Mouse (Mus musculus) MEL (cell line): ENCODE measurements around the gene Zfp652. TPM values are rescaled to one million over a fixed set of nuclear protein-coding genes. Genes with fewer than 3 reads are reported as not detected.

Experiments
- DNase-seq: peaks from one replicate; pipeline ENCODE4 v3.0.0; 2011; ENCODE audit warnings: low read depth, low spot score
- H3K27ac ChIP-seq: 2 replicates; pipeline ENCODE4 v1.5.1; 2012; ENCODE audit warnings: low read depth, mild to moderate bottlenecking, control low read depth, low read length, moderate library complexity; ENCODE audit not compliant: control insufficient read depth
- H3K27me3 ChIP-seq, 2 experiments: fragments of 150-350 bp in 1 of 2; sonication (generic) in 1 of 2; 2 replicates each; pipeline ENCODE4 v1.6.1; 2012; ENCODE audit warnings: low read length in 2 of 2, mild to moderate bottlenecking in 2 of 2, improper control_type of control experiment in 1 of 2, moderate library complexity in 1 of 2; ENCODE audit not compliant: insufficient read depth in 2 of 2, control insufficient read depth in 1 of 2
- H3K36me3 ChIP-seq, 2 experiments: 2 replicates each; pipeline ENCODE4 v1.6.1; 2012 to 2014; ENCODE audit warnings: low read length in 2 of 2, improper control_type of control experiment in 1 of 2, inconsistent platforms in 1 of 2, mild to moderate bottlenecking in 1 of 2; ENCODE audit not compliant: insufficient read depth in 2 of 2, control insufficient read depth in 1 of 2
- H3K4me1 ChIP-seq, 2 experiments: fragments of 150-350 bp in 1 of 2; sonication (generic) in 1 of 2; 2 replicates each; pipeline ENCODE4 v1.6.1; 2012; ENCODE audit warnings: low read length in 2 of 2, improper control_type of control experiment in 1 of 2, mild to moderate bottlenecking in 1 of 2; ENCODE audit not compliant: insufficient read depth in 2 of 2, control insufficient read depth in 1 of 2
- H3K4me3 ChIP-seq, 2 experiments: fragments of 150-350 bp in 1 of 2; sonication (generic) in 1 of 2; 2 replicates each; pipeline ENCODE4 v1.5.1; 2012; ENCODE audit warnings: low read depth in 2 of 2, low read length in 2 of 2, mild to moderate bottlenecking in 2 of 2, moderate library complexity in 2 of 2, control low read depth in 1 of 2, improper control_type of control experiment in 1 of 2; ENCODE audit not compliant: control insufficient read depth in 1 of 2, insufficient read depth in 1 of 2
- H3K79me2 ChIP-seq: 2 replicates; pipeline ENCODE4 v1.6.1; 2012; ENCODE audit warnings: mild to moderate bottlenecking, low read length, moderate library complexity; ENCODE audit not compliant: control insufficient read depth, poor library complexity, insufficient read depth
- H3K9ac ChIP-seq: 2 replicates; pipeline ENCODE4 v1.6.1; 2012; ENCODE audit warnings: low read depth, mild to moderate bottlenecking, control low read depth, low read length, moderate library complexity; ENCODE audit not compliant: control insufficient read depth, poor library complexity, severe bottlenecking
- H3K9me3 ChIP-seq: fragments of 150-350 bp; sonication (generic); replicated peaks from 2 replicates; pipeline ENCODE4 v1.6.1; 2012; ENCODE audit warnings: mild to moderate bottlenecking, low read length, improper control_type of control experiment, moderate library complexity; ENCODE audit not compliant: insufficient read depth
- BHLHE40 ChIP-seq: IDR thresholded peaks from 2 replicates; pipeline ENCODE4 v1.6.1; 2012; ENCODE audit warnings: low read depth, mild to moderate bottlenecking, inconsistent platforms, low read length, improper control_type of control experiment, borderline replicate concordance
- CHD1 ChIP-seq: IDR thresholded peaks from 2 replicates; pipeline ENCODE4 v1.6.1; 2012; ENCODE audit warnings: low read depth, mild to moderate bottlenecking, inconsistent platforms, low read length, improper control_type of control experiment
- CHD2 ChIP-seq: IDR thresholded peaks from 2 replicates; pipeline ENCODE4 v1.6.1; 2011; ENCODE audit warnings: low read length, improper control_type of control experiment
- CTCF ChIP-seq, 3 experiments: IDR thresholded peaks in 2 of 3; conservative IDR thresholded peaks in 1 of 3; 2 replicates each; pipeline ENCODE4 v1.5.1; 2011 to 2012; ENCODE audit warnings: low read length in 3 of 3, low read depth in 2 of 3, mild to moderate bottlenecking in 2 of 3, improper control_type of control experiment in 1 of 3, inconsistent platforms in 1 of 3, mixed read lengths in 1 of 3, moderate library complexity in 1 of 3; ENCODE audit not compliant: control insufficient read depth in 1 of 3, insufficient read depth in 1 of 3, poor library complexity in 1 of 3, severe bottlenecking in 1 of 3
- ELF1 ChIP-seq: IDR thresholded peaks from 2 replicates; pipeline ENCODE4 v1.6.1; 2014; ENCODE audit warnings: low read depth, mild to moderate bottlenecking, inconsistent platforms, low read length, improper control_type of control experiment, moderate library complexity
- EP300 ChIP-seq, 2 experiments: IDR thresholded peaks; 2 replicates each; pipeline ENCODE4 v1.6.1; 2011; ENCODE audit warnings: improper control_type of control experiment in 2 of 2, low read length in 2 of 2, low read depth in 1 of 2, mild to moderate bottlenecking in 1 of 2
- GABPA ChIP-seq: IDR thresholded peaks from 2 replicates; pipeline ENCODE4 v1.6.1; 2012; ENCODE audit warnings: low read depth, mild to moderate bottlenecking, inconsistent platforms, low read length, improper control_type of control experiment, moderate library complexity
- GATA1 ChIP-seq: IDR thresholded peaks from 2 replicates; pipeline ENCODE4 v1.6.1; 2011; ENCODE audit warnings: low read depth, low read length, improper control_type of control experiment
- JUND ChIP-seq: IDR thresholded peaks from 2 replicates; pipeline ENCODE4 v1.6.1; 2011; ENCODE audit warnings: low read depth, mild to moderate bottlenecking, improper control_type of control experiment, low read length
- KAT2A ChIP-seq: conservative IDR thresholded peaks from 2 replicates; pipeline ENCODE4 v1.6.1; 2012; ENCODE audit warnings: low read depth, low read length, improper control_type of control experiment, inconsistent platforms
- MAFK ChIP-seq: IDR thresholded peaks from 2 replicates; pipeline ENCODE4 v1.6.1; 2011; ENCODE audit warnings: low read depth, mild to moderate bottlenecking, low read length, improper control_type of control experiment, borderline replicate concordance
- MAX ChIP-seq: IDR thresholded peaks from 2 replicates; pipeline ENCODE4 v1.6.1; 2011; ENCODE audit warnings: low read length, improper control_type of control experiment
- MAZ ChIP-seq: IDR thresholded peaks from 2 replicates; pipeline ENCODE4 v1.6.1; 2012; ENCODE audit warnings: low read depth, mild to moderate bottlenecking, inconsistent platforms, low read length, improper control_type of control experiment
- MEF2A ChIP-seq: IDR thresholded peaks from 2 replicates; pipeline ENCODE4 v1.6.1; 2014; ENCODE audit warnings: low read depth, mild to moderate bottlenecking, inconsistent platforms, low read length, improper control_type of control experiment; ENCODE audit not compliant: poor library complexity, insufficient replicate concordance, severe bottlenecking; ENCODE audit errors: extremely low read depth
- MXI1 ChIP-seq: IDR thresholded peaks from 2 replicates; pipeline ENCODE4 v1.6.1; 2011; ENCODE audit warnings: mild to moderate bottlenecking, low read depth, low read length, improper control_type of control experiment
- MYB ChIP-seq: IDR thresholded peaks from 2 replicates; pipeline ENCODE4 v1.6.1; 2011; ENCODE audit warnings: mild to moderate bottlenecking, low read depth, low read length, improper control_type of control experiment
- MYC ChIP-seq: IDR thresholded peaks from 2 replicates; pipeline ENCODE4 v1.6.1; 2011; ENCODE audit warnings: low read depth, mild to moderate bottlenecking, low read length, improper control_type of control experiment, moderate library complexity
- POLR2A ChIP-seq, 2 experiments: IDR thresholded peaks; 2 replicates each; pipeline ENCODE4 v1.6.1; 2011 to 2012; ENCODE audit warnings: low read length in 2 of 2, mild to moderate bottlenecking in 2 of 2, control low read depth in 1 of 2, improper control_type of control experiment in 1 of 2, low read depth in 1 of 2, moderate library complexity in 1 of 2; ENCODE audit not compliant: control insufficient read depth in 1 of 2, insufficient read depth in 1 of 2, poor library complexity in 1 of 2
- POLR2AphosphoS2 ChIP-seq: IDR thresholded peaks from 2 replicates; pipeline ENCODE4 v1.6.1; 2011; ENCODE audit warnings: low read length, improper control_type of control experiment
- RAD21 ChIP-seq: IDR thresholded peaks from 2 replicates; pipeline ENCODE4 v1.6.1; 2011; ENCODE audit warnings: mild to moderate bottlenecking, low read depth, low read length, improper control_type of control experiment
- RCOR1 ChIP-seq: IDR thresholded peaks from 2 replicates; pipeline ENCODE4 v1.6.1; 2012; ENCODE audit warnings: low read depth, mild to moderate bottlenecking, inconsistent platforms, low read length, improper control_type of control experiment
- SIN3A ChIP-seq: IDR thresholded peaks from 2 replicates; pipeline ENCODE4 v1.6.1; 2012; ENCODE audit warnings: low read length, improper control_type of control experiment, inconsistent platforms
- SMC3 ChIP-seq: IDR thresholded peaks from 2 replicates; pipeline ENCODE4 v1.6.1; 2011; ENCODE audit warnings: low read depth, low read length, improper control_type of control experiment
- TAL1 ChIP-seq: IDR thresholded peaks from 2 replicates; pipeline ENCODE4 v1.6.1; 2012; ENCODE audit warnings: mild to moderate bottlenecking, inconsistent platforms, low read length, moderate library complexity, mixed read lengths
- TBP ChIP-seq: IDR thresholded peaks from 2 replicates; pipeline ENCODE4 v1.8.0; 2011; ENCODE audit warnings: low read depth, low read length, improper control_type of control experiment
- TCF12 ChIP-seq: IDR thresholded peaks from 2 replicates; pipeline ENCODE4 v1.6.1; 2014; ENCODE audit warnings: low read depth, mild to moderate bottlenecking, inconsistent platforms, low read length, improper control_type of control experiment, moderate library complexity
- UBTF ChIP-seq: IDR thresholded peaks from 2 replicates; pipeline ENCODE4 v1.6.1; 2012; ENCODE audit warnings: low read depth, mild to moderate bottlenecking, inconsistent platforms, low read length, improper control_type of control experiment, moderate library complexity, borderline replicate concordance; ENCODE audit not compliant: insufficient read depth
- USF1 ChIP-seq: IDR thresholded peaks from 2 replicates; pipeline ENCODE4 v1.6.1; 2014; ENCODE audit warnings: low read depth, mild to moderate bottlenecking, inconsistent platforms, low read length, improper control_type of control experiment, moderate library complexity
- USF2 ChIP-seq, 2 experiments: IDR thresholded peaks; 2 replicates each; pipeline ENCODE4 v1.6.1; 2011 to 2012; ENCODE audit warnings: improper control_type of control experiment in 2 of 2, low read length in 2 of 2, borderline replicate concordance in 1 of 2, inconsistent platforms in 1 of 2, low read depth in 1 of 2, mild to moderate bottlenecking in 1 of 2; ENCODE audit not compliant: insufficient read depth in 1 of 2
- ZC3H11A ChIP-seq: IDR thresholded peaks from 2 replicates; pipeline ENCODE4 v1.6.1; 2012; ENCODE audit warnings: low read depth, mild to moderate bottlenecking, inconsistent platforms, low read length, improper control_type of control experiment
- ZKSCAN1 ChIP-seq: IDR thresholded peaks from 2 replicates; pipeline ENCODE4 v1.6.1; 2012; ENCODE audit warnings: low read depth, mild to moderate bottlenecking, inconsistent platforms, low read length, improper control_type of control experiment, moderate library complexity
- ZMIZ1 ChIP-seq: IDR thresholded peaks from 2 replicates; pipeline ENCODE4 v1.6.1; 2012; ENCODE audit warnings: low read depth, mild to moderate bottlenecking, inconsistent platforms, low read length, improper control_type of control experiment, moderate library complexity
- ZNF384 ChIP-seq: IDR thresholded peaks from 2 replicates; pipeline ENCODE4 v1.6.1; 2012; ENCODE audit warnings: low read depth, mild to moderate bottlenecking, inconsistent platforms, low read length, improper control_type of control experiment
- polyA plus RNA-seq, 2 experiments: library from polyadenylated mRNA; stranded (reverse) in 1 of 2; unstranded in 1 of 2; fragments of >175 nt in 1 of 2; fragments of >200 nt in 1 of 2; gene quantifications; 2 replicates each; pipeline versions ENCODE4 v1.2.1 to v1.2.4; 2012; ENCODE audit warnings: low replicate concordance in 2 of 2, low read depth in 1 of 2; ENCODE audit not compliant: insufficient read length in 2 of 2, insufficient read depth in 1 of 2, missing spikeins in 1 of 2
- total RNA-seq: library from RNA; depleted of rRNA; stranded (reverse); fragments of 300-350 nt; gene quantifications from 2 replicates; pipeline ENCODE4 v1.2.3, GENCODE M21; 2012

Zfp652 gene
- total and polyA plus RNA-seq, 3 experiments, result 19.3 to 38.5 (median 31.8) TPM

GRCm38 (mm10) chr11:95749619-95750018 lies 37.1 kb downstream of the Zfp652 start (continued):
- TF ChIP-seq ZKSCAN1 (no peak), MYC (peak; percentile 60; the same call in 1 of the 2 replicates), ZC3H11A (peak; percentile 38; the same call in 1 of the 2 replicates), CTCF (IDR thresholded peaks at IDR 0.05 in 2 of 3, conservative IDR thresholded peaks at IDR 0.05 in 1 of 3; ENCODE audit: control insufficient read depth in 1 of 3, insufficient read depth in 1 of 3, low read depth in 2 of 3, low read length in 3 of 3, poor library complexity in 1 of 3, severe bottlenecking in 1 of 3) (peak in 2 of 3 experiments; percentile 28 to 37; a peak in 3 of 6 replicates), RAD21 (peak; percentile 20), GATA1 (peak; percentile 67), EP300 (IDR thresholded peaks at IDR 0.05; ENCODE audit: low read depth in 1 of 2, low read length in 2 of 2) (peak; percentile 48 to 68), MAZ (peak; percentile 49; the same call in 1 of the 2 replicates), CHD2 (0 out of 2 replicates have a peak, but pooled peaks have one; percentile 8), POLR2A (IDR thresholded peaks at IDR 0.05; ENCODE audit: control insufficient read depth in 1 of 2, insufficient read depth in 1 of 2, low read depth in 1 of 2, low read length in 2 of 2, poor library complexity in 1 of 2) (peak in 1 of 2 experiments; percentile 48; a peak in 1 of 4 replicates)

- Histone ChIP-seq H3K9me3 (no peaks in the 10 kb centered on the region), H3K79me2 (peaks cover 15% of the 10 kb centered on the region), H3K9ac (no peak overlapping the region), H3K27me3 (no peaks in the 10 kb centered on the region), H3K4me3 (no peak overlapping the region), H3K36me3 (peaks cover 26 to 40% of the 10 kb centered on the region in 2 experiments), H3K27ac (no peak overlapping the region), H3K4me1 (peaks cover 23 to 24% of the 10 kb centered on the region in 2 experiments)
- DNase-seq, result peak; percentile 85
- 0 out of 2 replicates have a peak, but pooled peaks have one; percentile 33 for TF ChIP-seq BHLHE40
- TF ChIP-seq CHD1, result no peak
- no peak for TF ChIP-seq MEF2A
- TF ChIP-seq USF2 (IDR thresholded peaks at IDR 0.05; ENCODE audit: borderline replicate concordance in 1 of 2, insufficient read depth in 1 of 2, low read depth in 1 of 2, low read length in 2 of 2), result no peak
- TF ChIP-seq TBP, result peak; percentile 58; the same call in 1 of the 2 replicates
- no peak for TF ChIP-seq UBTF
- 0 out of 2 replicates have a peak, but pooled peaks have one; percentile 38 for TF ChIP-seq RCOR1
- TF ChIP-seq TCF12, result no peak
- TF ChIP-seq POLR2A (IDR thresholded peaks at IDR 0.05; ENCODE audit: control insufficient read depth in 1 of 2, insufficient read depth in 1 of 2, low read depth in 1 of 2, low read length in 2 of 2, poor library complexity in 1 of 2), result no peak
- TF ChIP-seq ZNF384, result peak; percentile 26; the same call in 1 of the 2 replicates
- no peak for TF ChIP-seq ZKSCAN1
- TF ChIP-seq RAD21, result peak; percentile 93
- TF ChIP-seq MYC, result peak; percentile 87
- no peak for TF ChIP-seq MAFK
- peak; percentile 89 to 95 (median 90) for TF ChIP-seq CTCF (IDR thresholded peaks at IDR 0.05 in 2 of 3, conservative IDR thresholded peaks at IDR 0.05 in 1 of 3; ENCODE audit: control insufficient read depth in 1 of 3, insufficient read depth in 1 of 3, low read depth in 2 of 3, low read length in 3 of 3, poor library complexity in 1 of 3, severe bottlenecking in 1 of 3)
- peak; percentile 93 for TF ChIP-seq SMC3
- no peak for TF ChIP-seq ELF1
- no peak for TF ChIP-seq USF1
- TF ChIP-seq KAT2A, result no peak
- peak; percentile 48; the same call in 1 of the 2 replicates for TF ChIP-seq MAX
- no peak for TF ChIP-seq MYB
- TF ChIP-seq MXI1, result peak; percentile 50; the same call in 1 of the 2 replicates
- peak; percentile 45; the same call in 1 of the 2 replicates for TF ChIP-seq JUND
- TF ChIP-seq POLR2AphosphoS2, result no peak
- no peak for TF ChIP-seq GABPA
- TF ChIP-seq ZMIZ1, result no peak
- TF ChIP-seq SIN3A, result peak; percentile 69
- no peak for TF ChIP-seq CHD2
- TF ChIP-seq TAL1, result no peak
- peak; percentile 89 for TF ChIP-seq ZC3H11A
Observed at GRCm38 (mm10) chr11:95750995-95751394, 38.5 kb downstream of the Zfp652 start.
